Mouse (Mus musculus): ENCODE measurements around the gene 2010300C02Rik. TPM values are rescaled to one million over a fixed set of nuclear protein-coding genes. Genes with fewer than 3 reads are reported as not detected.

2010300C02Rik gene
- 10.8 and 11.0 TPM in 2 replicates for polyA plus RNA-seq (2012; rRNA removed)

DNA sequence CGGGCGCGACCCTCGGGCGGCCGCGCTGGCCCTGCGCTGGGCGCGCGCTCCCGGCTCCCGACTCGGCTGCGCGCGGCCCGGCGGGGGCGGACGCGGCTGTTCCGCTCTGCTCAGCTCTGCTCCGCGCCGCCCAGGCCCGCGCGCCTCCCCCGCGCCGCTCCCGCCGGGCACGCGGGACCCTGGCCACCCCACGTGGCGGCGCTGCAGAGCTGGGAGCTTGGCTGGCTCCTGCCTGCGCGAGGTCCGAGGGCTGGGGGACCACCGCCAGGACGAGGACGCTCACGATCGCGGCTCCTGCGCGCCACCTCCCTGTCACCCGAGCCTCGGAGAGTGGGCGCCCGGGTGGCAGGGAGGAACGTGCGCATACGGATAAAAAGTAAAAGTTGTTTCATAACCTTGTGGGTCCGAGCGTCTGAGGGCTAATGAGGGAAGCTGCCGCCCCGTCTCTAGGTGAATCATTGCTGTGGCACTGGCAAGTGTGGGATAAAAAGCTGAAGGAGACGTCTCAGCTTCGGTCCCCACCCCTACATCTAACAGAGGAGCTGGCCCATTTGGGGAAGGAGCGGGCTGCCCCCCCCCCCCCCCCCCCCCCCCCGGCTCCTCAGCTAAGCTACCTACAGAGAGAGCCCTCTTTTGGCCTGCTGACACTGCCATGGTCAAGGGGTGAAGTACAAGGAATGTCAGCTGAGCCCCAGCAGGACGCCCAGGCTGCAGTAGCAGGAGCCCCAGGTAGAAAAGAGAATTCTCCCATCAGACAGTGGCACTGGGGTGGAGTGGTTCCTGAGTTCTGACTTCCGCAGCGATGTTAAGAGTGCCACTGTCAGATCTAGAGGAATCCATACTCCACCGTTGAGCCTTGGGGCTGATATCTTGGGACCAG lies at the start of gene 2010300C02Rik:
Gene 2010300C02Rik, minus strand, starts transcription at position 325 of the 880 bp plus-strand sequence.

Other genes with a start within 250 kb of the 2010300C02Rik start
- gene Mgat4a, start 179.1 kb downstream of the 2010300C02Rik start, polyA plus RNA-seq (2012; rRNA removed): 4.1 and 4.6 TPM in 2 replicates
- gene Tsga10, start 146.3 kb upstream of the 2010300C02Rik start, polyA plus RNA-seq (2012; rRNA removed): 0.03 and 0.08 TPM in 2 replicates
- 0.15 and 0.25 TPM in 2 replicates for gene Lipt1, start 151.7 kb upstream of the 2010300C02Rik start, polyA plus RNA-seq (2012; rRNA removed)
- 1.2 TPM in 2 replicates for gene Mitd1, start 170.3 kb upstream of the 2010300C02Rik start, polyA plus RNA-seq (2012; rRNA removed)
- gene Mrpl30, start 170.4 kb upstream of the 2010300C02Rik start, polyA plus RNA-seq (2012; rRNA removed): 15.6 and 21.5 TPM in 2 replicates
- gene Lyg2, start 196.4 kb upstream of the 2010300C02Rik start, polyA plus RNA-seq (2012; rRNA removed): not detected in 2 replicates
- gene Lyg1, start 237.7 kb upstream of the 2010300C02Rik start, polyA plus RNA-seq (2012; rRNA removed): 1.8 and 16.3 TPM in 2 replicates

All from stomach, adult 2 months (tissue).